Mouse (Mus musculus) cortical plate, adult 2 months (tissue): ENCODE results near the gene Lpp.

Experiments used
- CTCF ChIP-seq: fragments of 200-500 bp; IDR thresholded peaks from 2 replicates; pipeline ENCODE4 v1.5.1; 2011; ENCODE audit warnings: mild to moderate bottlenecking, control low read depth, low read length; ENCODE audit not compliant: insufficient read depth; ENCODE audit errors: extremely low read depth
- POLR2A ChIP-seq: fragments of 200-500 bp; IDR thresholded peaks from 2 replicates; pipeline ENCODE4 v1.6.1; 2011; ENCODE audit warnings: mild to moderate bottlenecking, low read length, control low read depth; ENCODE audit not compliant: insufficient read depth; ENCODE audit errors: extremely low read depth

GRCm38 (mm10) chr16:24791984-24792383 is 398.7 kb downstream of the Lpp start:
- no peak for TF ChIP-seq CTCF
- TF ChIP-seq POLR2A = no peak
